Comparison of ENCODE assay signal across 8 mouse cellular contexts in genomic region chrX:43429337-43429736, GRCm38 (mm10). TPM values are rescaled to one million over a fixed set of nuclear protein-coding genes. Genes with fewer than 3 reads are reported as not detected.
DNase-seq lines count a peak whose midpoint lies in the region; ATAC-seq lines count a peak whose summit lies in the region.

No protein-coding gene starts in this region.

- no peaks in the 10 kb centered on the region for H3K36me3 ChIP-seq in heart, embryonic 13.5 days
- no peaks in the 10 kb centered on the region for H3K36me3 ChIP-seq in forebrain, embryonic 12.5 days (replicated peaks)
- no peaks in the 10 kb centered on the region for H3K36me3 ChIP-seq in midbrain, embryonic 10.5 days

- peak overlapping the region; percentile 71 for H3K4me2 ChIP-seq in heart, embryonic 13.5 days
- H3K4me2 ChIP-seq in forebrain, embryonic 12.5 days: peak overlapping the region; percentile 65

- DNase-seq in heart, adult 9 months (ENCODE audit: low spot score in 2 of 2): no peak
- peak; percentile 44 for DNase-seq in brain, adult 2 months (ENCODE audit: low read depth, low spot score)
- peak; percentile 11 for DNase-seq in midbrain, embryonic 10.5 days (ENCODE audit: low spot score)
- no peak for DNase-seq in thymus, postnatal 14 days
- DNase-seq in adipocyte (ENCODE audit: low spot score): no peak
- no peak for DNase-seq in lung, postnatal 25 days (ENCODE audit: low spot score)

- H3K9me3 ChIP-seq in heart, embryonic 13.5 days: no peaks in the 10 kb centered on the region
- H3K9me3 ChIP-seq in forebrain, embryonic 12.5 days: no peaks in the 10 kb centered on the region
- no peaks in the 10 kb centered on the region for H3K9me3 ChIP-seq in midbrain, embryonic 10.5 days (replicated peaks)

- ATAC-seq in heart, embryonic 13.5 days (ENCODE audit: extremely low read depth, insufficient number of reproducible peaks, low FRiP score, low TSS enrichment): no peak
- peak; percentile 43; the same call in 1 of the 2 replicates for ATAC-seq in forebrain, embryonic 12.5 days (ENCODE audit: low FRiP score)

- no peak overlapping the region for H3K27ac ChIP-seq in heart, embryonic 13.5 days (replicated peaks)
- no peak overlapping the region for H3K27ac ChIP-seq in forebrain, embryonic 12.5 days
- H3K27ac ChIP-seq in midbrain, embryonic 10.5 days (replicated peaks): no peak overlapping the region

- 14% methylated on average over 12 of the region's 12 CpGs for WGBS in heart, embryonic 13.5 days
- WGBS in forebrain, embryonic 12.5 days: 25% methylated on average over 12 of the region's 12 CpGs
- 20% methylated on average over 12 of the region's 12 CpGs for WGBS in midbrain, embryonic 10.5 days

- H3K27me3 ChIP-seq in heart, embryonic 13.5 days (replicated peaks): peaks cover 34% of the 10 kb centered on the region
- peaks cover 13% of the 10 kb centered on the region for H3K27me3 ChIP-seq in forebrain, embryonic 12.5 days
- peaks cover 36% of the 10 kb centered on the region for H3K27me3 ChIP-seq in midbrain, embryonic 10.5 days (ENCODE audit: low read depth, poor library complexity, severe bottlenecking)

- H3K4me3 ChIP-seq in heart, embryonic 13.5 days: peak overlapping the region; percentile 47
- peak overlapping the region; percentile 40 for H3K4me3 ChIP-seq in forebrain, embryonic 12.5 days (replicated peaks)
- H3K4me3 ChIP-seq in midbrain, embryonic 10.5 days: peak overlapping the region; percentile 53

- no peaks in the 10 kb centered on the region for H3K4me1 ChIP-seq in heart, embryonic 13.5 days
- H3K4me1 ChIP-seq in forebrain, embryonic 12.5 days: no peaks in the 10 kb centered on the region
- peaks cover 5% of the 10 kb centered on the region; the same call in 1 of the 2 replicates for H3K4me1 ChIP-seq in midbrain, embryonic 10.5 days

- H3K9ac ChIP-seq in heart, embryonic 13.5 days: no peak overlapping the region
- no peak overlapping the region for H3K9ac ChIP-seq in forebrain, embryonic 12.5 days

RNA-seq across cellular contexts. Expression of gene Tenm1, which starts 0.4 kb away (rescaled TPM):
- polyA plus RNA-seq in heart, embryonic 13.5 days (2015; fragmentation: Nextera tagmentation; extraction: Ambion mirVana): 0.01 and 0.05 TPM in 2 replicates
- 5.8 and 6.8 TPM in 2 replicates for polyA plus RNA-seq in forebrain, embryonic 12.5 days (2016; fragmentation: Nextera tagmentation; extraction: Ambion mirVana)
- polyA plus RNA-seq in midbrain, embryonic 10.5 days (2016; fragmentation: Nextera tagmentation; extraction: Ambion mirVana): 0.64 and 1.8 TPM in 2 replicates

Comparison
In these comparisons a context has a peak if more than half of its experiments do, and no peak if none do; other contexts are left out.
1. DNase-seq: peak in brain, adult 2 months (single experiment) and midbrain, embryonic 10.5 days (single experiment); none in heart, adult 9 months (0 of 2), thymus, postnatal 14 days (single experiment), adipocyte (single experiment) and lung, postnatal 25 days (single experiment).
2. Peak in every context shown above with its lines, with median percentiles within 50 percentile points of each other: H3K4me3 ChIP-seq.